Mouse (Mus musculus): ENCODE results near the gene BC107364. TPM values are rescaled to one million over a fixed set of nuclear protein-coding genes. Genes with fewer than 3 reads are reported as not detected.
"Not testable (repeated sequence)": the region's sequence is repeated elsewhere in the genome, so short reads cannot be mapped to it uniquely, and the experiment has no call there.

The BC107364 gene
- total RNA-seq, 4 experiments from 2014 or later, result not detected

DNA sequence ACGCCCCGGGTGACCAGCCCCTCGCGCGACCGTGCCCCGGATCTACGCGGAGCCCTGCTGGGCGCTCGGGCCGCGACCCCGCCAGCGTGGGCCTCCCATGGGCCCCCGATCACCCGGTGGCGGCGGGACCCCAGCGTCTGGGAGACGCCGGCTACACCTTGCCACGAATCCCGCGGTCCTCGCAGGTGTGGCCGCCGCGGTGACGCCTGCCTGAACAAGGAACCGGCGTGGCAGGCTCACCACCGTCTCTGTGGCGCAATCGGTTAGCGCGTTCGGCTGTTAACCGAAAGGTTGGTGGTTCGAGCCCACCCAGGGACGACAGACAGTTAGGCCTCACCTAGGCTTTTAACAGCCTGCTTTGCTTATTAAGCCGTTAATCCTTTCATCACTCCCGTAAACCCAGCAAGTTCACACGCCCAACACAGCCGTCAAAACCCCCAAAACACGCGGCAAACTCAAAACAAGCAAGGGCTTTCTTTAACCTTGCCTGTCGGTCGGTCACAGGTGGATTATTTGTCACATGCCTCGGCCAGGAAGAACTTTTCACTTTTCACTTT lies 847 bp downstream of the BC107364 start:
- DNase-seq (ENCODE audit: low spot score), result not testable (repeated sequence)

- not testable (repeated sequence) for DNase-seq (ENCODE audit: low spot score)
Measured at GRCm38 (mm10) chr3:96450586-96450896, 1.6 kb downstream of the BC107364 start.

DNA sequence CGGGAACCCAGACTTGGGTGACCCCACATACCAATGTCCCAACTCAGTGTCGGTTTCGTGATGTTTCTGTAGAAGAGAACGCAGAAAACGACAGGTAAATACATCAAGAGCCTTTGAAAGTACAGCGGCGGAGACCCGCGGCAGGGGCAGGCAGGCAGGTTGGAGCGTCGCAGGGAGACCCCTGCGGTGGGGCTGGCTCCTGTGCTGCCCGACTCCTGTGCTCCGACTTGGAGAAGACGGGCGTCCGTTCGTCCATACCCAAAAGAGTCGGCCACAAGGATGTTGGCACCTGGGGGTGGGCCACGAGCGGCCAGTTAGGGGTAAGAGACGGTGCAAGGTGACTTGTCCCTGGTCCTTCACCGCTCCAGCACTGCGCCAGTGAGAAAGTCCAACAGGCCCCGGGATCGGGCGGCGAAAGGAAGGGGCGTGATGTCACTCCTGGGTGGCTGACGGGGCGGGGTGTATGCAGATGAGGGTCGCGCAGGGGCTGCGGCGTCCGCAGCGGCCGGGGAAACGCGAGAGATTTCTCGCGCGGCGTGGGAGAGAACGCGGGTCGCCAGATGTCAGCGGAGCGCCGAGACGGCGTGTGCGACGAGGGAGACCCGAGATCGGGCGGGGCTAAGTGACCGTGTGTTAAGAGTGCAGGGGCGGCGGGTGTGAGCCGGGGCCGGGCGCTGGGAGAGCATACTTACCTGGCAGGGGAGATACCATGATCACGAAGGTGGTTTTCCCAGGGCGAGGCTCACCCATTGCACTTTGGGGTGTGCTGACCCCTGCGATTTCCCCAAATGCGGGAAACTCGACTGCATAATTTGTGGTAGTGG lies 2.1 kb downstream of the BC107364 start:
- DNase-seq (ENCODE audit: low spot score), result not testable (repeated sequence)

- DNase-seq (ENCODE audit: low spot score), result no peak
Measured at GRCm38 (mm10) chr3:96445436-96445835, 6.7 kb downstream of the BC107364 start.

DNA sequence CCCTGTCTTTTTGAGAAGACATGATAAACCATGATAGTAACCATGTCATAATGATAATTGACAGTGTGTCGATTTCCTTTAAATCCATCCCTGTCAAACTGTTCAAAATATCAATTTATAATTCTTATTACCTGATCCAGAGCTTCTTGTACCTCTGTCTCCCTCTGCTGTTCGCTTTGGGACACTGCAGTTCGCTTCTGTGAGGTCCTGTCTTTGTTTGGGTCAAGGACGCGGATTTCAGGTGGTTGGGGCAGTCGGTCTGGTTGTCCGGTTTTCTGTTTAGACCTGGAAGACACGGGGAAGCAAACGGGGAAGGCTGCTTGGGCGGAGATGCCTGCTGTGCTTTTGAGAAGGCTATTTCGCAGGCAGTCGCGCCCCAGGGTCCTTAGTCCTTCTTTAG lies 11.5 kb downstream of the BC107364 start:
- peak; percentile 70 for DNase-seq (ENCODE audit: low spot score)

DNA sequence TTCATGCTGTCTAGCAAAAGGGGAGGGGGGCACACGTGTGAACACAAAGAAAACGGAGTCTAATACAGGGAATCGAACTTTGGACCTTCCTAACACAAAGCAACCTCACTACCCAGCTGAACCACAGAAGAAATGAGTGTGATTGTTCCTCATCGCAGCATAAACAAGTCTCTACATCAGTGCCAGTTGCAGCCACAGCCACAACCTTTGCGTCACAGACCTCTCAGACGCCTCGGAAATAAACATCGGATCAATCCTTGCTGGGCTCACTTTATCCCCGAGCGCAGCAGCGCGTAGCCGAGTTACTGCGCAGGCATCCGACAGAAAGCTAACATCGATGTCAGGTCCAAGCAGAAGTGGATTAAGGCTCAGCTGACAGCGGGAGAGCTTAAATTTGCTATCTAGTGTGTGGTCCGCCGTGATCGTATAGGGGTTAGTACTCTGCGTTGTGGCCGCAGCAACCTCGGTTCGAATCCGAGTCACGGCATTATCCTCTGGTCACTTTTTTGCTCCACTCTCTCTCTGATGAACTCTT lies 16.5 kb downstream of the BC107364 start:
- no peak for DNase-seq (ENCODE audit: low spot score)

DNA sequence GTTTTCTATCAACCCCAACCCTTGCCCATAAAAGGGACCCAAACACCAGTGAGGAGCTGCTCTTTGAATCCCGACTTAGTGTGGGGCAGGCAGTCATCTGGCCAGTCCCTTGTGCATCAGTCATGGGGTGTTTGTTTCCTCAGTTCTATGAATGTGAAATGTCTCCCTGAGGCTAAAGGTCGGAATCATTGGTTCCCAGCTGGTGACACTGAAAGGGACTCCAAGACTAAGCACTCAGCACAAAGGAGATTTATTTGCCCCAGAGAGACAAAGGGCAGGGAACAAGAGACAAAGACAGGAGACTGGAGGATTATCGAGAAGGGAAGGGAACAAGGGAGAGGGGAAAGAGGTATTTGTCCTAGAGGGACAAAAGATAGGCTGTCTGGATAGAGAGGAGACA lies 19.9 kb downstream of the BC107364 start:
- DNase-seq (ENCODE audit: low spot score), result no peak

DNA sequence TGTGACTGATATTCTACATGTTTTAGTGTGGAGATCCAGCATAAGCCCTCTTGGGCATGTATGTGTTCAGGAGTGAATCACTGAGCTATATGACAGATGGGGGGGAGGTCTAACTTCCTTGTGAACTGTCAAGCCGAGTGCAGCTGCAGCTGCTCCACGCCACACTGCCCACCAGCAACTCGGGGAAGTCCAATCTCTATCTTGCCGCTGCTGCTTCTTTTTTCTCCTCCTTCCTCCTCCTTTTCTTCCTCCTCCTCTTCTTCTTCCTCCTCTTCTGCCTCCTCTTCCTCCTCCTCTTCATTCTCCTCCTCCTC lies 22.3 kb downstream of the BC107364 start:
- no peak for DNase-seq (ENCODE audit: low spot score)

- DNase-seq (ENCODE audit: low spot score), result no peak
Measured at GRCm38 (mm10) chr3:96428941-96429818, 22.9 kb downstream of the BC107364 start.

DNA sequence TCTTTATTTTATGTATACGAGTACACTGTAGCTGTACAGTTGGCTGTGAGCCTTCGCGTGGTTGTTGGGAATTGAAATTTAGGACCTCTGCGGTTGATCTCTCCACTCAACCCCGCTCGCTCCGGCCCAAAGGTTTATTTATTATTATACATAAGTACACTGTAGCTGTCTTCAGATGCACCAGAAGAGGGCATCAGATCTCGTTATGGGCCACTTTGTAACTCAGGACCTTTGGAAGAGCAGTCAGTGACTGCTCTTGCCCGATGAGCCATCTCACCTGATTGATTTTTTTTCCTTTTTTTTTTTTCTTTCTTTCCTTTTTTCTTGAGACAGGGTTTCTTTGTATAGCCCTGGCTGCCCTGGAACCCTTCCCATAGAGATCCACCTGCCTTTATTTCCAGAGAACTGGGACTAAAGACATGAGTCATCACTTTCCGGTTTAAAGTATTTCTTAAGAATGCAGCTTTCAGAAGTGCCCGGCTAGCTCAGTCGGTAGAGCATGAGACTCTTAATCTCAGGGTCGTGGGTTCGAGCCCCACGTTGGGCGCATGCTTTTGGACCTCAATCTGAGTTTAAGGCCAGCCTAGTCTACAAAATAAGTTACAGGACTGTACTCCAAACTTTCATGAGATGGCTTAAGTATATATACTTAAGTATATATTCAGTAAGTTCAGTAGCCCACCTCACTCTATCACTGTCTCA lies 24.2 kb downstream of the BC107364 start:
- DNase-seq (ENCODE audit: low spot score), result peak; percentile 4

DNA sequence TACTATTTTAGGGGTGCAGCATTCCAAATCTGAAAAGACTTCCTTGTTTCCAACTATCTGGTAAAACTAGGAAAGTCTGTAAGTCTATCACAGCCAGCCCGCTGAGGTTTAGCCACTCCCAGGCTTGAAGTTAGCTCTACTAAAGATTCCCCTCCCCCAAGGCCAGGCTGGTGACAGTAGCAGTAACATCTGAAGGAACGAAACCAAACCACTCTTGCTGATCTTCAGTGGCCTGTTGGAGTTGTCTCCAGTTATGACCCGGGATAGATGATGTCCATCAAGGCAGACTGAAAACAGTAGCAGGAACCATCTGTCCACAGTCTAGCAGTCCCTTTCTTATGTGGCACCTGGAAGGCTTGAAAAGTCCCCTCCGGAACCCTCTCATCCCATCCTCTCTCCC lies 24.8 kb downstream of the BC107364 start:
- no peak for DNase-seq (ENCODE audit: low spot score)

GRCm38 (mm10) chr3:96426268-96426667 lies 25.8 kb downstream of the BC107364 start:
- no peak for DNase-seq (ENCODE audit: low spot score)

GRCm38 (mm10) chr3:96424447-96424846 lies 27.7 kb downstream of the BC107364 start:
- not testable (repeated sequence) for DNase-seq (ENCODE audit: low spot score)

DNA sequence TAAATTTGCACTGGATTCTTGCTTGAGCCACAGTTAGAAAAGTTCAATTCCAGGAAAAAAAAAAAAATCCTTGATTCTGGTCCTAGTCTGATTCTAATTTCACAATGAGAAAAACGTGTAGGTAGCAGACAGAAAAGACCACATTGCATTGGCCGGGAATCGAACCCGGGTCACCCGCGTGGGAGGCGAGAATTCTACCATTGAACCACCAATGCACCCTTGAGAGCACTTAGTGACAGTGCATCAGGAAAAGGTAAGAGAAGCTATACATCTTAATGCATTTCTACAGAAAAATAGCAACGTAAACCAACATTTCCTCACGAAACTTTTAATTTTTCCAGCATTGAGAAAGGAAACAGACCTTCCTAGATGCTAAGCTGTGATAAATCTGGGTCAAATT lies 28.2 kb downstream of the BC107364 start:
- DNase-seq (ENCODE audit: low spot score), result no peak

DNA sequence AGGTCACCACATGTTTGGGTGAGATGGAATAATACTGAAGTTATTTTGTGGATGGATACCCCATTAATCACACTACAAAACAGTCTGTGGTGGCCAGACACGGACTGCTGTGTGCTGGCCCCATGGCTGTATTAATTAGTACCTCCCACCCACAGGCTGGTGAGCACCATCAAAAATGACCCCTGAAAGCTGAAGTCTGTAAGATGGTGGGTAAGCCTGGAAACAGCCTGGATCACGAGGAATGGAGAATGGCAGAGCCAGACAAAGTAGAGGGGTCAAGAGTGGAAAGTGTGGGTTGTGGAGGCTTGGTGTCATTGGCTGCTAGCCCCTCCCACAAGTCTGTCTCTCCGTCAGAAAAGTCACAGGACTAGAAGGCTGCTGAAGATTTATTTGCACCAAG lies 31.3 kb downstream of the BC107364 start:
- DNase-seq (ENCODE audit: low spot score), result no peak

- not testable (repeated sequence) for DNase-seq (ENCODE audit: low spot score)
Measured at GRCm38 (mm10) chr3:96418902-96419301, 33.2 kb downstream of the BC107364 start.

GRCm38 (mm10) chr3:96417850-96418815 lies 34.0 kb downstream of the BC107364 start:
- DNase-seq (ENCODE audit: low spot score), result no peak

GRCm38 (mm10) chr3:96416595-96416994 lies 35.5 kb downstream of the BC107364 start:
- no peak for DNase-seq (ENCODE audit: low spot score)

DNA sequence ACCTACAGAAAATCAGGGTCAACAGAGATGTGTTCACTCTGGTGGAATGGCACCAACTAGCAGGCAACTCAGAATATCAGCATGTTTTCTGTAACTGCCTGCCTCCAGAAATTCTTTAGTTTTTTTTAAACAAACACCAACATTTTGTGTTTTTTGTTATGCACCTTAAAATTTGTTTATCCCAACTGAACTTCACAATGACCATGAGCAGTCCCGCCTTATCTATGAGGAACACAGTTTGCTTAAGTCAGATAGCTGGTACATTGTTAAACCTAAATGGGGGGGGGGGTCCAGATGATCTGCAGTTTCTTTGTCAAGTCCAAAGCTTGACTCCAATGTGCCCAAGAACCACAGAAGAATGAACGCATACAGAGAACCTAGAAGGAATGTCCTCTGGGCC lies 36.0 kb downstream of the BC107364 start:
- DNase-seq (ENCODE audit: low spot score), result no peak

GRCm38 (mm10) chr3:96414951-96415327 lies 37.2 kb downstream of the BC107364 start:
- DNase-seq (ENCODE audit: low spot score), result no peak

Measured in heart, adult 8-10 months (tissue).